Mouse (Mus musculus) MEL (cell line): ENCODE results near the gene 4921539E11Rik. TPM values are rescaled to one million over a fixed set of nuclear protein-coding genes. Genes with fewer than 3 reads are reported as not detected.

Experiments used
- DNase-seq: peaks from one replicate; pipeline ENCODE4 v3.0.0; 2011; ENCODE audit warnings: low read depth, low spot score
- H3K27ac ChIP-seq: 2 replicates; pipeline ENCODE4 v1.5.1; 2012; ENCODE audit warnings: low read depth, mild to moderate bottlenecking, control low read depth, low read length, moderate library complexity; ENCODE audit not compliant: control insufficient read depth
- H3K27me3 ChIP-seq, 2 experiments: fragments of 150-350 bp in 1 of 2; sonication (generic) in 1 of 2; 2 replicates each; pipeline ENCODE4 v1.6.1; 2012; ENCODE audit warnings: low read length in 2 of 2, mild to moderate bottlenecking in 2 of 2, improper control_type of control experiment in 1 of 2, moderate library complexity in 1 of 2; ENCODE audit not compliant: insufficient read depth in 2 of 2, control insufficient read depth in 1 of 2
- H3K36me3 ChIP-seq, 2 experiments: 2 replicates each; pipeline ENCODE4 v1.6.1; 2012 to 2014; ENCODE audit warnings: low read length in 2 of 2, improper control_type of control experiment in 1 of 2, inconsistent platforms in 1 of 2, mild to moderate bottlenecking in 1 of 2; ENCODE audit not compliant: insufficient read depth in 2 of 2, control insufficient read depth in 1 of 2
- H3K4me1 ChIP-seq, 2 experiments: fragments of 150-350 bp in 1 of 2; sonication (generic) in 1 of 2; 2 replicates each; pipeline ENCODE4 v1.6.1; 2012; ENCODE audit warnings: low read length in 2 of 2, improper control_type of control experiment in 1 of 2, mild to moderate bottlenecking in 1 of 2; ENCODE audit not compliant: insufficient read depth in 2 of 2, control insufficient read depth in 1 of 2
- H3K4me3 ChIP-seq, 2 experiments: fragments of 150-350 bp in 1 of 2; sonication (generic) in 1 of 2; 2 replicates each; pipeline ENCODE4 v1.5.1; 2012; ENCODE audit warnings: low read depth in 2 of 2, low read length in 2 of 2, mild to moderate bottlenecking in 2 of 2, moderate library complexity in 2 of 2, control low read depth in 1 of 2, improper control_type of control experiment in 1 of 2; ENCODE audit not compliant: control insufficient read depth in 1 of 2, insufficient read depth in 1 of 2
- H3K79me2 ChIP-seq: 2 replicates; pipeline ENCODE4 v1.6.1; 2012; ENCODE audit warnings: mild to moderate bottlenecking, low read length, moderate library complexity; ENCODE audit not compliant: control insufficient read depth, poor library complexity, insufficient read depth
- H3K9ac ChIP-seq: 2 replicates; pipeline ENCODE4 v1.6.1; 2012; ENCODE audit warnings: low read depth, mild to moderate bottlenecking, control low read depth, low read length, moderate library complexity; ENCODE audit not compliant: control insufficient read depth, poor library complexity, severe bottlenecking
- H3K9me3 ChIP-seq: fragments of 150-350 bp; sonication (generic); replicated peaks from 2 replicates; pipeline ENCODE4 v1.6.1; 2012; ENCODE audit warnings: mild to moderate bottlenecking, low read length, improper control_type of control experiment, moderate library complexity; ENCODE audit not compliant: insufficient read depth
- CHD2 ChIP-seq: IDR thresholded peaks from 2 replicates; pipeline ENCODE4 v1.6.1; 2011; ENCODE audit warnings: low read length, improper control_type of control experiment
- CTCF ChIP-seq, 3 experiments: IDR thresholded peaks in 2 of 3; conservative IDR thresholded peaks in 1 of 3; 2 replicates each; pipeline ENCODE4 v1.5.1; 2011 to 2012; ENCODE audit warnings: low read length in 3 of 3, low read depth in 2 of 3, mild to moderate bottlenecking in 2 of 3, improper control_type of control experiment in 1 of 3, inconsistent platforms in 1 of 3, mixed read lengths in 1 of 3, moderate library complexity in 1 of 3; ENCODE audit not compliant: control insufficient read depth in 1 of 3, insufficient read depth in 1 of 3, poor library complexity in 1 of 3, severe bottlenecking in 1 of 3
- ELF1 ChIP-seq: IDR thresholded peaks from 2 replicates; pipeline ENCODE4 v1.6.1; 2014; ENCODE audit warnings: low read depth, mild to moderate bottlenecking, inconsistent platforms, low read length, improper control_type of control experiment, moderate library complexity
- EP300 ChIP-seq, 2 experiments: IDR thresholded peaks; 2 replicates each; pipeline ENCODE4 v1.6.1; 2011; ENCODE audit warnings: improper control_type of control experiment in 2 of 2, low read length in 2 of 2, low read depth in 1 of 2, mild to moderate bottlenecking in 1 of 2
- ETS1 ChIP-seq: IDR thresholded peaks from 2 replicates; pipeline ENCODE4 v1.6.1; 2012; ENCODE audit warnings: low read depth, mild to moderate bottlenecking, inconsistent platforms, low read length, improper control_type of control experiment, moderate library complexity
- KAT2A ChIP-seq: conservative IDR thresholded peaks from 2 replicates; pipeline ENCODE4 v1.6.1; 2012; ENCODE audit warnings: low read depth, low read length, improper control_type of control experiment, inconsistent platforms
- MAFK ChIP-seq: IDR thresholded peaks from 2 replicates; pipeline ENCODE4 v1.6.1; 2011; ENCODE audit warnings: low read depth, mild to moderate bottlenecking, low read length, improper control_type of control experiment, borderline replicate concordance
- MEF2A ChIP-seq: IDR thresholded peaks from 2 replicates; pipeline ENCODE4 v1.6.1; 2014; ENCODE audit warnings: low read depth, mild to moderate bottlenecking, inconsistent platforms, low read length, improper control_type of control experiment; ENCODE audit not compliant: poor library complexity, insufficient replicate concordance, severe bottlenecking; ENCODE audit errors: extremely low read depth
- MXI1 ChIP-seq: IDR thresholded peaks from 2 replicates; pipeline ENCODE4 v1.6.1; 2011; ENCODE audit warnings: mild to moderate bottlenecking, low read depth, low read length, improper control_type of control experiment
- MYB ChIP-seq: IDR thresholded peaks from 2 replicates; pipeline ENCODE4 v1.6.1; 2011; ENCODE audit warnings: mild to moderate bottlenecking, low read depth, low read length, improper control_type of control experiment
- MYC ChIP-seq: IDR thresholded peaks from 2 replicates; pipeline ENCODE4 v1.6.1; 2011; ENCODE audit warnings: low read depth, mild to moderate bottlenecking, low read length, improper control_type of control experiment, moderate library complexity
- NRF1 ChIP-seq: IDR thresholded peaks from 2 replicates; pipeline ENCODE4 v1.6.1; 2014; ENCODE audit warnings: low read depth, mild to moderate bottlenecking, inconsistent platforms, low read length, improper control_type of control experiment, moderate library complexity; ENCODE audit not compliant: poor library complexity, insufficient read depth, severe bottlenecking
- POLR2AphosphoS2 ChIP-seq: IDR thresholded peaks from 2 replicates; pipeline ENCODE4 v1.6.1; 2011; ENCODE audit warnings: low read length, improper control_type of control experiment
- SMC3 ChIP-seq: IDR thresholded peaks from 2 replicates; pipeline ENCODE4 v1.6.1; 2011; ENCODE audit warnings: low read depth, low read length, improper control_type of control experiment
- UBTF ChIP-seq: IDR thresholded peaks from 2 replicates; pipeline ENCODE4 v1.6.1; 2012; ENCODE audit warnings: low read depth, mild to moderate bottlenecking, inconsistent platforms, low read length, improper control_type of control experiment, moderate library complexity, borderline replicate concordance; ENCODE audit not compliant: insufficient read depth
- ZNF384 ChIP-seq: IDR thresholded peaks from 2 replicates; pipeline ENCODE4 v1.6.1; 2012; ENCODE audit warnings: low read depth, mild to moderate bottlenecking, inconsistent platforms, low read length, improper control_type of control experiment
- polyA plus RNA-seq, 2 experiments: library from polyadenylated mRNA; stranded (reverse) in 1 of 2; unstranded in 1 of 2; fragments of >175 nt in 1 of 2; fragments of >200 nt in 1 of 2; gene quantifications; 2 replicates each; pipeline versions ENCODE4 v1.2.1 to v1.2.4; 2012; ENCODE audit warnings: low replicate concordance in 2 of 2, low read depth in 1 of 2; ENCODE audit not compliant: insufficient read length in 2 of 2, insufficient read depth in 1 of 2, missing spikeins in 1 of 2
- total RNA-seq: library from RNA; depleted of rRNA; stranded (reverse); fragments of 300-350 nt; gene quantifications from 2 replicates; pipeline ENCODE4 v1.2.3, GENCODE M21; 2012

4921539E11Rik gene
- total and polyA plus RNA-seq, 3 experiments = not detected

GRCm38 (mm10) chr4:103329348-103329747 is 38.7 kb upstream of the 4921539E11Rik start:
- DNase-seq = no peak
- TF ChIP-seq ETS1 = no peak
- TF ChIP-seq MAFK = no peak
- TF ChIP-seq MXI1 = no peak
- no peak for TF ChIP-seq MEF2A
- no peak for TF ChIP-seq MYC
- TF ChIP-seq EP300 (IDR thresholded peaks at IDR 0.05; ENCODE audit: low read depth in 1 of 2, low read length in 2 of 2) = no peak
- TF ChIP-seq NRF1 = no peak
- no peak for TF ChIP-seq ELF1
- no peak for TF ChIP-seq CHD2
- no peak for TF ChIP-seq ZNF384
- no peak for TF ChIP-seq SMC3
- TF ChIP-seq UBTF = no peak
- no peak for TF ChIP-seq KAT2A
- no peak for TF ChIP-seq MYB
- H3K27me3 ChIP-seq = no peaks in the 10 kb centered on the region
- no peak overlapping the region for H3K4me3 ChIP-seq
- no peak overlapping the region for H3K27ac ChIP-seq
- H3K79me2 ChIP-seq = no peaks in the 10 kb centered on the region
- no peak overlapping the region for H3K9ac ChIP-seq
- H3K4me1 ChIP-seq = no peaks in the 10 kb centered on the region
- H3K9me3 ChIP-seq = no peaks in the 10 kb centered on the region
- H3K36me3 ChIP-seq = no peaks in the 10 kb centered on the region; a peak in 1 of 4 replicates

DNA sequence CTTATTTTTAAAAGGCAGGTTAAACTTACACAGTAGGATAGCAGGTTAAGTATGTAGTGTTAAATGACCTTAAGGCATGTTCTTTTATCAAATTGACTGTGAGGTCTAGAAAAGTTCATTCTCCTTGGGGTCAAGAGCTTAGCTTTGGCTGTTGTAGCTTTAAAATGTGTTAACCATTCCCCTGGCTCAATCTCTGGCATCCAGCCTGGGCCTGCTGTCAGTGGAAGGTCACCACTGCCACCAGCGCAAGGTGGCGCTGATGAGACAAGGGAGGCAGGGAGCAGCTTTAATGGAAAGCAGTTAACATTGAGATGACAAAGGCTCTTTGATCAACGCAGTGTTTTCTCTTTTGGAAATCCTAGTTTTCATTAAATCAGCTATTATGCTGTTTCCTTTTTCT is 36.3 kb upstream of the 4921539E11Rik start:
- Histone ChIP-seq H3K4me1 (no peaks in the 10 kb centered on the region), H3K27me3 (no peaks in the 10 kb centered on the region), H3K9me3 (no peaks in the 10 kb centered on the region), H3K9ac (no peak overlapping the region), H3K79me2 (no peaks in the 10 kb centered on the region), H3K27ac (no peak overlapping the region), H3K36me3 (no peaks in the 10 kb centered on the region), H3K4me3 (no peak overlapping the region)
- no peak for DNase-seq
- TF ChIP-seq CTCF (IDR thresholded peaks at IDR 0.05 in 2 of 3, conservative IDR thresholded peaks at IDR 0.05 in 1 of 3; ENCODE audit: control insufficient read depth in 1 of 3, insufficient read depth in 1 of 3, low read depth in 2 of 3, low read length in 3 of 3, poor library complexity in 1 of 3, severe bottlenecking in 1 of 3) (peak in 2 of 3 experiments; percentile 24 to 26; a peak in 2 of 6 replicates), POLR2AphosphoS2 (no peak)
